Mouse (Mus musculus): Measurements from ENCODE around the gene Sept14.
"Not testable (repeated sequence)": the region's sequence is repeated elsewhere in the genome, so short reads cannot be mapped to it uniquely, and the experiment has no call there.

Sept14 gene

DNA sequence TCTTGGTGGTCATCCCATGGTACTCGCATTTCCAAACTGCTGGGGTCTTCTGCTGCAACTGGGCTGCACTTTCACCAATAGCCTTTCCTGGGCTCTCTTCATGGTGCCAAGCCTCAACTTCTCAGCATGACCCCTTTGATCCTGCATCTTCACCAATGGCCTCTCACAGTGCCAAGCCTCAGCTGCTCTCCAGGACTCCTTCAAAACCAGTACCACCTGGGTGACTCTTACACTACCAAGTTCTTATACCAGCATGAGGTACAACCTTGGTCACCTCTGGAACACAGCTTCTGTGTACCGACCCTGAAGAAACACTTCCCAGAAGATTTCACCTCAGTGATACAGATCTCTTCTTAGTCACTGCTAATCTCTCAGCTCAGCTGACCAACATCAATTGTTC is at the start of gene Sept14:
Gene Sept14 (minus strand): TSS at position 101 of the 400 bp plus-strand sequence.
- no peak for ATAC-seq (ENCODE audit: low TSS enrichment)

DNA sequence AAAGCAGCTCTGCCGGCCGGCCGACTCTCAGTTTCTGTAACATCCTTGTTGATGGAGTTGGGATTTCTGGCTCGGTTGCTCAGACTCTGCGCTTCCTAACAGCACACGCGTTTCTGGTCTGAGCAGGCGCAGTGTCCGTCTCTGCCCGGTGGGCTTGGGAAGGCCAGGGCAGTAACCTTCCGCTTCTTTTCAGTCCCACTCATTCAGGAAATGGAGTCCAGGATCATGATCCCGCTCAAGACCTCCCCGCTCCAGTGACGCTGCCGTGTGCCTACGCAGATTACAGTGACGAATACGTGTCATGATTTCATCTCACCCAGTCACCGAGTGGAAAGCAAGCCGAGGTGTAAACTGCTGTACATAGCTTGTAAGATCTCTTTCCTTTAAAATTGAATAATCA is 48.6 kb upstream of the Sept14 start:
- no peak for ATAC-seq (ENCODE audit: low TSS enrichment)

DNA sequence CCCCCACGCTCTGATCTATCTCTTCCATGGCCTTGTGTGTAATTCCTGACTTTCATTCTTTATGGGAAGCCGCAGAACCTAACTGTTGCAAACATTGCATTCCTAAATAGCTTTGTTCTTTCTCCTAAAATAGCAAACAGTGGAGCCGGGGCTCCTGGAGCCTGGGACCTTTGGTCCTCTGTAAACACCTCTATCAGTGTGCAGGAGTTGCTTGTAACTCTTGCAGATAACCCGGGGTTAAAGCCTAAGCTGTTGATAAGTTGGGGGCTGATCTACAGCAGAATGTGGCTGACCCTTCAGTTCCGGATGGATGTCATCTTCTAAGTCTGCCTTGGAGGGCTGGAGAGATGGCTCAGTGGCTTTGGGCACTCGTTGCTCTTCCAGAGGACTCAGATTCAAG is 35.7 kb upstream of the Sept14 start:
- ATAC-seq (ENCODE audit: low TSS enrichment) = no peak

DNA sequence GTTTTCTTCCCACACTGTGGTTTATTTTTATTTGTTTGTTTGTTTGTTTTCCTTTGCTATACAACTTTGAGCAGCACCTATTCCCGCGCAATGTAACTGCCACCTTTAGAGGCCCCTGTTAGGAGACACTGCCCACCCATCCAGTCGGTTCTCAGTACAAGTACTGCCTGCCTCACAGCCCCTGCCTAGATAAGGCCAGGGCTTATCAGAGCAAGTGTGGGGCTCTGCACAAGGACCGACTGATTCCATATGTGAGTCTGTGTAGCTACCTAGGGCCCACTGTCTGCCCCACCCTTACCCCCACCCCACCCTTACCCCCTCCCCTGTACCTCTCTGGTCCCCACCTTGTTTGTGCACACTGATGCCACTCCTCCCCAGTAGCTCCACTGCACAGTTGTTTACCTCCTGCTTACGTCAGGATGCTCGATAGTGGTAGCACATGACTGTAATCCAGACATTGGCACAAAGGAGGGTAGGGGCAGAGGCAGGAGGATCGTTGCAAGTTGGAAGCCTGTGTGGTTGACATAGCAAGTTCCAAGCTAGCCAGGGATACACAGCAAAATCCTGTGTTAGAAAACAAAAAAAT is 34.7 kb upstream of the Sept14 start:
- ATAC-seq (ENCODE audit: low TSS enrichment) = no peak

DNA sequence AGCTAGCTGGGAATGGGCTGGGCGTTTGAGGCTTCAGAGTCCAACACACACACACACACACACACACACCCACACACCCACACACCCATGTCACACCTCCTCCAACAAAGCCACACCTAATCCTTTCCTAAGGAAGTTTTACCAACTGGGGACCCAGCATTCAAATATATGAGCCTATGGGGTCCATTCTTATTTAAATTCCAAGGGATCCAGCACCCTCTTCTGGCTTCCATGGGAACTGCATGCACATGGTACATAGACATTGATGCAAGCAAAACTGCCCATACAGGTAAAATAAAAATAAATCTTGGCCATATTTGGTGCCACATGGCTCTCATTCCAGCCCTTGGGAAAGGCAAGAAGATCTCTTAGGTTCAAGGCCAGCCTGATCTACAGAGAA is 32.7 kb upstream of the Sept14 start:
- no peak for ATAC-seq (ENCODE audit: low TSS enrichment)

- no peak for ATAC-seq (ENCODE audit: low TSS enrichment)
These were observed 22.7 kb upstream of the Sept14 start for GRCm38 (mm10) chr5:129731021-129731420.

- no peak for ATAC-seq (ENCODE audit: low TSS enrichment)
These were observed 22.0 kb upstream of the Sept14 start for GRCm38 (mm10) chr5:129730344-129730743.

DNA sequence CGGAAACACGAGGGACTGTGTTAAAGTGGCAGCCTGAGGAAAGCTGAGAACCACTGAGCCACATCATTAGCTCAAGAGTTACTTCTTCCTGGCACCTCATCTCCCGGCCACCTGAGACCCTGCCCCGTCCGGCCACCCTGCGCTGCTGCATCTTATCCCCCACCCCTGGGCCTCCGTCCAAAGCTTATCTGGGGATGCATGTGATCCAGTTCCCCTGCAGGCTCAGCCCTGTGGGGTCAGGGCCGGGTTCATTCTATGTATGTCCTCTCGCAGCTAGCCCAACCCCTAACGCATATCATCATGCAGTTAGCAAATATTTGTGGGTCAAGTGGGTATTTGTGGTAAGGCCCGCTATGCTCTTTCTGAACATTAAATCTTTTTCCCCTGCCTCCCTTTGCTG is 21.0 kb upstream of the Sept14 start:
- ATAC-seq (ENCODE audit: low TSS enrichment) = no peak

DNA sequence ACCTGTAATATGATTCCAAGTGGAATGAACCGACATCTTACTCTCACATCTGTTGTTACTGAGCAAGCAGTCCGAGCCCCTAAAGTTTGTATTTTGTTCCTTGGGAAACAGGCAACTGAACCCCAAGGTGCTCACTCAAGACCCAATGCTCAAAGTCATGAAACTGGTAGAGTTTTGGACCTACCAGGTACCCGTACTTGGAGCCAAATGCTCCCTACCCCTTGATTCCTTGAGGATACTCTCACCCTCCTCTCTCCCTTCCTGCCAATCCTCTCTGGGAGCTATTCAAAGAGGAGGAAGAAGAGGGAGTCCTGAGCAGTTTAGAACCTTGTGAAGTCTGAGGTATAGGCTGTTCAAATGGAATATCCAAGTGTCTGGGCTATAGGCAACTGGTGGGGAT is 18.5 kb upstream of the Sept14 start:
- no peak for ATAC-seq (ENCODE audit: low TSS enrichment)

- ATAC-seq (ENCODE audit: low TSS enrichment) = no peak
These were observed 17.6 kb upstream of the Sept14 start for GRCm38 (mm10) chr5:129725774-129726392.

- peak; percentile 90 for ATAC-seq (ENCODE audit: low TSS enrichment)
These were observed 16.8 kb upstream of the Sept14 start, which contains the start of gene Nipsnap2 for GRCm38 (mm10) chr5:129724834-129725773. Gene Nipsnap2 (plus strand): TSS chr5:129725063.

DNA sequence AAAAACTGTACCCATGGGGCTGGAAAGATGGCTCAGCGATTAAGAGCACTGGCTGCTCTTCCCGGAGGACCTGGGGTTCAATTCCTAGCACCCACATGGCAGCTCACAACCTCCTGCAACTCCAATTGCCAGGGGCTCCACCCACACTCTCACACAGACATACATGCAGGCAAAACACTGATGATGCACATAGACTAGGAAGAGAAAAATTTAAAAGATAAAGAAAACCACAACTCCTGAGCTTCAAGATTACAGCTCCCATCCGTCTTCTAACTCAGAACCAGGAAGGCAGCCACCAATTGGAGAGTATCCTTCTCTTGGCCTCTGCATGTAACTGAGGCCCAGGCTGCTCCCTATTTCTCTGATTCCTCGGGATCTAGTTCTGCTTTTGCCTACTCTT is 16.0 kb upstream of the Sept14 start:
- ATAC-seq (ENCODE audit: low TSS enrichment) = no peak

DNA sequence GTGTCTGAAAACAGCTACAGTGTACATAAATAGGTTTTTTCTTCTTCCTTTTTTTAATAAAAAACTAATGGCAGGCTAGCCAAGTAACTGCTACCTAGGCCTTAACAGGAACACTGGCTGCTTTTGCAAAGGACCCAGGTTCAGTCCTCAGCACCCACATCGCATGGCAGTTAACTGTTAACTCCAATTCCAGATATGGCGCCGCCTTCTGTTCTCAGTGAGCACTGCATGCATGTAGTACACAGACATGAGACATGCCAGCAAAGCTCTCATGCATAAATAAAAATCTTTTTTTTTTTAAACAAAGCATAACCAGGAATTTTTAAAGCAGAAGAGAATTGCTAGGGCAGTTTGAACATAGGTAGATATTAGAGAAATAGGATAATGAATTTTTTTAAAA is 11.9 kb upstream of the Sept14 start:
- ATAC-seq (ENCODE audit: low TSS enrichment) = no peak

- ATAC-seq (ENCODE audit: low TSS enrichment) = no peak
These were observed 8.7 kb upstream of the Sept14 start for GRCm38 (mm10) chr5:129717016-129717415.

- ATAC-seq (ENCODE audit: low TSS enrichment) = peak; percentile 99
These were observed 7.1 kb upstream of the Sept14 start, which contains the start of gene Mrps17 for GRCm38 (mm10) chr5:129715326-129715861. Gene Mrps17 (plus strand): TSS chr5:129715497.

GRCm38 (mm10) chr5:129703368-129703767 is 4.9 kb downstream of the Sept14 start:
- ATAC-seq (ENCODE audit: low TSS enrichment) = no peak

DNA sequence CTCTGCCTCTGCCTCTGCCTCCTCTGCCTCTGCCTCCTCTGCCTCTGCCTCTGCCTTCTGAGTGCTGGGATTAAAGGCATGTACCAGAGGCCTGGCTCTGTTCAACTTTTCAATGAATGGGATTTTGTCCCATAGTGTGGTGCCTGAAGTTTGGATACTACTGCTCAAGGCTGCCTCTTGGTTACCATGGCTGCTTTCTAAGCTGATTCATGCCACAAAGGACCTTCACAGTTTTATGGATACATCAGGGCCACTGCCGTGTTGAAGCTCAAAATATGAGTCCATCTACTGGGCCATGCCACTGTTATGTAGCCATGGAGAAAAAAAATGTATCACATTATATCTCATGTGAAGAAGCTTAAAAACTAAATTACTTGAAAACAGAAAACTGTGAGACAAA is 6.6 kb downstream of the Sept14 start:
- ATAC-seq (ENCODE audit: low TSS enrichment) = no peak

- no peak for ATAC-seq (ENCODE audit: low TSS enrichment)
These were observed 7.8 kb downstream of the Sept14 start for GRCm38 (mm10) chr5:129700506-129700905.

- ATAC-seq (ENCODE audit: low TSS enrichment) = no peak
These were observed 17.8 kb downstream of the Sept14 start for GRCm38 (mm10) chr5:129690528-129690927.

GRCm38 (mm10) chr5:129687621-129688020 is 20.7 kb downstream of the Sept14 start:
- no peak for ATAC-seq (ENCODE audit: low TSS enrichment)

GRCm38 (mm10) chr5:129685141-129685540 is 23.2 kb downstream of the Sept14 start:
- ATAC-seq (ENCODE audit: low TSS enrichment) = not testable (repeated sequence)

- ATAC-seq (ENCODE audit: low TSS enrichment) = peak; percentile 87
These were observed 38.3 kb downstream of the Sept14 start, which contains the start of gene Zfp11 for GRCm38 (mm10) chr5:129670036-129670458. Gene Zfp11 (minus strand): TSS chr5:129670099.

All from frontal cortex, adult (tissue).